Mouse (Mus musculus): Measurements from ENCODE around the gene Vps50.

- TF ChIP-seq POU5F1 (IDR thresholded peaks at IDR 0.05; ENCODE audit: borderline replicate concordance, low read length), result no peak
- no peak for TF ChIP-seq CTCF (conservative IDR thresholded peaks at IDR 0.05; ENCODE audit: low read length)
These were observed 43.8 kb upstream of the Vps50 start for GRCm38 (mm10) chr6:3454421-3454820.
